Mouse (Mus musculus) bone marrow, adult 2 months (tissue): ENCODE results near the gene Tdpoz5.
"Not testable (repeated sequence)": the region's sequence is repeated elsewhere in the genome, so short reads cannot be mapped to it uniquely, and the experiment has no call there.

Experiments
- CTCF ChIP-seq: fragments of 200-500 bp; IDR thresholded peaks from 2 replicates; pipeline ENCODE4 v1.5.1; 2011; ENCODE audit warnings: low read length, control low read depth; ENCODE audit not compliant: control insufficient read depth, insufficient read depth
- POLR2A ChIP-seq: fragments of 200-500 bp; IDR thresholded peaks from 2 replicates; pipeline ENCODE4 v1.6.1; 2011; ENCODE audit warnings: low read depth, mild to moderate bottlenecking, control low read depth, low read length, borderline replicate concordance; ENCODE audit not compliant: control insufficient read depth

DNA sequence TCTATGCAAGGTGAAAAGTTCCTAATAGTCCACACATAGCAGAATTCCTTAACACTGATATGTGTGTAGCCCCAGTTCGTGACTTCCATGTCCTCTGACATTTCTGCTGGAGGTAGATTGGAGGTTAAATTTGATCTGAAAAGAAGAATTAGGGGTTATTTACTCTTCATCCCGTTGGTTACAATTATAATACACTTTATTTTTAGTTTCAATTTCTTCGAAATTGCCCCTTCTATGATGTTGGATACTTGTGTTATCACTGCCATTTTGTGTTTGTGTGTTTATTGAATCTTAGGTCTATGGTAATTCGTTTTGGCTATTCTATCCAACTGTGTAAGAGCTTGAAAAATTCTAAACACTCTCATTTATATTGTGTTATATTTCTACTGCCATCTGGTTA, at the start of gene Tdpoz5:
- not testable (repeated sequence) for TF ChIP-seq CTCF, POLR2A
